Mouse (Mus musculus) intestine, embryonic 16.5 days (tissue): Measurements from ENCODE around the gene Gpr84. TPM values are rescaled to one million over a fixed set of nuclear protein-coding genes. Genes with fewer than 3 reads are reported as not detected.

Source experiments
- ATAC-seq: fragments of 200-750 bp; cut with Nextera tagmentation; 2 replicates; pipeline ENCODE4 v1.8.0; 2017; ENCODE audit warnings: moderate TSS enrichment, moderate library complexity
- H3K27ac ChIP-seq: fragments of 300-500 bp; sonication (generic); 2 replicates; pipeline ENCODE4 v1.5.1; 2014; ENCODE audit warnings: mild to moderate bottlenecking, low read length
- H3K27me3 ChIP-seq: fragments of 300-500 bp; sonication (generic); replicated peaks from 2 replicates; pipeline ENCODE4 v1.6.1; 2014; ENCODE audit warnings: low read length, control low read depth, mixed read lengths; ENCODE audit not compliant: control insufficient read depth, insufficient read depth
- H3K36me3 ChIP-seq: fragments of 300-500 bp; sonication (generic); 2 replicates; pipeline ENCODE4 v1.6.1; 2014; ENCODE audit warnings: low read length, control low read depth; ENCODE audit not compliant: control insufficient read depth, insufficient read depth
- H3K4me1 ChIP-seq: fragments of 300-500 bp; sonication (generic); 2 replicates; pipeline ENCODE4 v1.6.1; 2014; ENCODE audit warnings: low read length, control low read depth, mixed read lengths; ENCODE audit not compliant: control insufficient read depth, insufficient read depth
- H3K4me2 ChIP-seq: fragments of 300-500 bp; sonication (generic); 2 replicates; pipeline ENCODE4 v1.6.1; 2014; ENCODE audit warnings: low read depth, low read length, control low read depth
- H3K4me3 ChIP-seq: fragments of 300-500 bp; sonication (generic); 2 replicates; pipeline ENCODE4 v1.5.1; 2014; ENCODE audit warnings: mild to moderate bottlenecking, low read length
- H3K9ac ChIP-seq: fragments of 300-500 bp; sonication (generic); 2 replicates; pipeline ENCODE4 v1.6.1; 2014; ENCODE audit warnings: low read depth, low read length
- H3K9me3 ChIP-seq: fragments of 300-500 bp; sonication (generic); 2 replicates; pipeline ENCODE4 v1.6.1; 2016; ENCODE audit warnings: low read length, control low read depth; ENCODE audit not compliant: control insufficient read depth
- WGBS: fragments of 180-500 bp; shearing (Covaris S2); extraction: QIAGEN DNeasy Blood & Tissue Kit; methylation state at CpG from one replicate; pipeline ENCODE4 v1.1.7; 2014; 5-methylcytosine and 5-hydroxymethylcytosine counted together
- polyA plus RNA-seq: library from polyadenylated mRNA; unstranded; fragments of >200 nt; fragmentation: Nextera tagmentation; extraction: Ambion mirVana; gene quantifications from 2 replicates; pipeline ENCODE4 v1.2.1, GENCODE M21; 2015

Gene Gpr84
- polyA plus RNA-seq, 1 experiment from 2014 or later, result 0.09 TPM

- Histone ChIP-seq H3K4me2 (no peak overlapping the region), H3K27me3 (no peaks in the 10 kb centered on the region), H3K9me3 (no peaks in the 10 kb centered on the region), H3K9ac (no peak overlapping the region), H3K27ac (no peak overlapping the region), H3K4me1 (peaks cover 4% of the 10 kb centered on the region; the same call in 1 of the 2 replicates), H3K4me3 (no peak overlapping the region), H3K36me3 (peaks cover 17% of the 10 kb centered on the region)
- WGBS, result 92% methylated on average over 11 of the region's 11 CpGs
- no peak for ATAC-seq
Measured at GRCm38 (mm10) chr15:103353511-103354256, 43.3 kb upstream of the Gpr84 start.

- Histone ChIP-seq H3K9me3 (no peaks in the 10 kb centered on the region), H3K27me3 (no peaks in the 10 kb centered on the region), H3K4me1 (no peaks in the 10 kb centered on the region), H3K4me2 (no peak overlapping the region), H3K27ac (no peak overlapping the region), H3K4me3 (no peak overlapping the region), H3K36me3 (peaks cover 18% of the 10 kb centered on the region), H3K9ac (no peak overlapping the region)
- whole genome bisulfite sequencing, result 47% methylated on average over 4 of the region's 4 CpGs
- ATAC-seq, result peak; percentile 45
Measured at GRCm38 (mm10) chr15:103352856-103353255, 42.4 kb upstream of the Gpr84 start.

GRCm38 (mm10) chr15:103347275-103347684, 36.9 kb upstream of the Gpr84 start:
- Histone ChIP-seq H3K36me3 (peaks cover 13% of the 10 kb centered on the region), H3K27ac (no peak overlapping the region), H3K4me3 (no peak overlapping the region), H3K4me1 (no peaks in the 10 kb centered on the region), H3K27me3 (no peaks in the 10 kb centered on the region), H3K9ac (no peak overlapping the region), H3K9me3 (no peaks in the 10 kb centered on the region), H3K4me2 (no peak overlapping the region)
- peak; percentile 34 for ATAC-seq
- WGBS, result 7% methylated on average over 2 of the region's 2 CpGs

GRCm38 (mm10) chr15:103345789-103346188, 35.4 kb upstream of the Gpr84 start:
- Histone ChIP-seq H3K4me3 (no peak overlapping the region), H3K9ac (no peak overlapping the region), H3K4me1 (no peaks in the 10 kb centered on the region), H3K9me3 (no peaks in the 10 kb centered on the region), H3K36me3 (peaks cover 6% of the 10 kb centered on the region), H3K4me2 (no peak overlapping the region), H3K27me3 (peaks cover 10% of the 10 kb centered on the region), H3K27ac (no peak overlapping the region)
- 92% methylated on average over 6 of the region's 6 CpGs for WGBS
- no peak for ATAC-seq

GRCm38 (mm10) chr15:103343556-103343955, 33.1 kb upstream of the Gpr84 start:
- Histone ChIP-seq H3K4me2 (no peak overlapping the region), H3K27me3 (peaks cover 27% of the 10 kb centered on the region), H3K4me3 (no peak overlapping the region), H3K9ac (no peak overlapping the region), H3K9me3 (no peaks in the 10 kb centered on the region), H3K27ac (no peak overlapping the region), H3K4me1 (peaks cover 6% of the 10 kb centered on the region; the same call in 1 of the 2 replicates), H3K36me3 (peaks cover 3% of the 10 kb centered on the region)
- ATAC-seq, result no peak

- WGBS, result 70% methylated on average over 3 of the region's 3 CpGs
- no peak overlapping the region for H3K4me2 ChIP-seq
- H3K36me3 ChIP-seq, result peaks cover 3% of the 10 kb centered on the region
- peaks cover 31% of the 10 kb centered on the region for H3K27me3 ChIP-seq
- H3K27ac ChIP-seq, result no peak overlapping the region
- no peak overlapping the region for H3K9ac ChIP-seq
- ATAC-seq, result no peak
- H3K9me3 ChIP-seq, result no peaks in the 10 kb centered on the region
- H3K4me3 ChIP-seq, result no peak overlapping the region
- H3K4me1 ChIP-seq, result peaks cover 6% of the 10 kb centered on the region; the same call in 1 of the 2 replicates
Measured at GRCm38 (mm10) chr15:103343008-103343407, 32.6 kb upstream of the Gpr84 start.

GRCm38 (mm10) chr15:103342415-103342814, 32.0 kb upstream of the Gpr84 start:
- H3K27me3 ChIP-seq, result peaks cover 31% of the 10 kb centered on the region
- H3K4me1 ChIP-seq, result peaks cover 6% of the 10 kb centered on the region; the same call in 1 of the 2 replicates
- no peak overlapping the region for H3K9ac ChIP-seq
- H3K27ac ChIP-seq, result no peak overlapping the region
- H3K9me3 ChIP-seq, result no peaks in the 10 kb centered on the region
- no peak overlapping the region for H3K4me2 ChIP-seq
- 16% methylated on average over 4 of the region's 4 CpGs for WGBS
- H3K36me3 ChIP-seq, result no peaks in the 10 kb centered on the region; the same call in 1 of the 2 replicates
- no peak overlapping the region for H3K4me3 ChIP-seq
- ATAC-seq, result no peak

GRCm38 (mm10) chr15:103341547-103341946, 31.1 kb upstream of the Gpr84 start:
- 55% methylated on average over 8 of the region's 8 CpGs for WGBS
- peaks cover 31% of the 10 kb centered on the region for H3K27me3 ChIP-seq
- no peak overlapping the region for H3K9ac ChIP-seq

GRCm38 (mm10) chr15:103340786-103341185, 30.4 kb upstream of the Gpr84 start:
- Histone ChIP-seq H3K9me3 (no peaks in the 10 kb centered on the region), H3K9ac (no peak overlapping the region), H3K4me1 (peaks cover 6% of the 10 kb centered on the region; the same call in 1 of the 2 replicates), H3K27ac (no peak overlapping the region), H3K4me2 (no peak overlapping the region), H3K4me3 (no peak overlapping the region), H3K27me3 (peaks cover 31% of the 10 kb centered on the region), H3K36me3 (no peaks in the 10 kb centered on the region; the same call in 1 of the 2 replicates)
- 24% methylated on average over 4 of the region's 4 CpGs for WGBS
- no peak for ATAC-seq

More at GRCm38 (mm10) chr15:103341547-103341946, 31.1 kb upstream of the Gpr84 start:
- Histone ChIP-seq H3K36me3 (no peaks in the 10 kb centered on the region; the same call in 1 of the 2 replicates), H3K4me3 (no peak overlapping the region), H3K9me3 (no peaks in the 10 kb centered on the region), H3K27ac (no peak overlapping the region), H3K4me2 (no peak overlapping the region), H3K4me1 (peaks cover 6% of the 10 kb centered on the region; the same call in 1 of the 2 replicates)
- ATAC-seq, result no peak
